Mouse (Mus musculus): ENCODE data around the gene Rnf150.

DNA sequence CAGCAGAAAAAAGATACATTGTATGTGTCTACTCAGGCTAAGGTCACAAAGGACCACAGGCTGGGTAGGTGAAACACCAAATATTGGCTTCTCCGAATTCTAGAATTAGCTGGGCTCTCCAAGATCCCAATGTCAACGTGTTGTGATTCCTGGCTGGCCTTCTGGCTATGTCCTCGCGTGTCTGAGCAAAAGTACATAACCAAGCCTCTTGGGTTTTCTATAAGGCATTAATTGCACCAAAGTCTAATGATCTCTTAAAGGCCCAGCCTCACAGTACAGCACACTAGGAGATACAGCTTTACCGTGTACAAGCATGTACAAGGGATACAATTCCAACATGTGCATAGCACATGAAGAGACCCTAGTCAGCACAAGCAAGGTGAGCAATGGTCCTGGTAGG, 199.1 kb downstream of the Rnf150 start:
- TF ChIP-seq CTCF (IDR thresholded peaks at IDR 0.05; ENCODE audit: control insufficient read depth, insufficient read depth, insufficient read length) (no peak), MYOG (IDR thresholded peaks at IDR 0.05; ENCODE audit: control insufficient read depth, extremely low read depth, insufficient read length) (no peak), MYOD1 (IDR thresholded peaks at IDR 0.05; ENCODE audit: control insufficient read depth, insufficient read length, low read depth) (no peak), CEBPB (IDR thresholded peaks at IDR 0.05; ENCODE audit: low read depth) (no peak)

Measured in C2C12 (cell line).